Mouse (Mus musculus): ENCODE results near the gene Prkcb. TPM values are rescaled to one million over a fixed set of nuclear protein-coding genes. Genes with fewer than 3 reads are reported as not detected.

Gene Prkcb
- polyA plus RNA-seq, 1 experiment, result 0.83 TPM

DNA sequence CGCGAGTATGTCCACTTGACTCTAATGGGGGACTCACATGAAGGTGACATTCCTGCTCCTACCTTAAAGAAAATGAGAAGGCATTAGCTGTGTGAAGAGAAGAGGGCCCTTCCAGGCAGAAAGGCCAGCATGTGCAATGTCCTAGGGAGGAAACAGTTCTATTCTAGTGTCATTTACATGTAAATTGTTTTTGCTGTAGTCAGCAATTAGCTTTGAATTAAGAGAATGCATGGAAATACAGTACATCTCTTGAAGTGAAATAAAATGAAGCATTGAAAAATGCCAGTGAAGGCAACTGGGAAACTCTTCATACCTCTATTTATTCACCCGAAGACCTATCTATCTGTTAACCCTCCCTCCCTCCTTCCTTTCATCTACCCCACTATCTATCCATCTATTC is 48.8 kb downstream of the Prkcb start:
- Histone ChIP-seq H3K36me3 (replicated peaks; ENCODE audit: low read length) (no peaks in the 10 kb centered on the region), H3K9me3 (no peaks in the 10 kb centered on the region), H3K4me1 (peaks cover 6% of the 10 kb centered on the region), H3K27me3 (replicated peaks) (peaks cover 24% of the 10 kb centered on the region), H3K4me3 (replicated peaks) (no peak overlapping the region)
- no peak for TF ChIP-seq FLI1 (IDR thresholded peaks at IDR 0.05; ENCODE audit: low read length)
- TF ChIP-seq GATA1 (IDR thresholded peaks at IDR 0.05; ENCODE audit: borderline replicate concordance, low read length), result no peak

GRCm38 (mm10) chr7:122338055-122338454 is 49.5 kb downstream of the Prkcb start:
- H3K4me3 ChIP-seq (replicated peaks), result no peak overlapping the region
- H3K4me1 ChIP-seq, result peaks cover 11% of the 10 kb centered on the region
- TF ChIP-seq GATA1 (IDR thresholded peaks at IDR 0.05; ENCODE audit: borderline replicate concordance, low read length), result no peak
- no peaks in the 10 kb centered on the region for H3K9me3 ChIP-seq
- no peaks in the 10 kb centered on the region for H3K36me3 ChIP-seq (replicated peaks; ENCODE audit: low read length)
- peaks cover 25% of the 10 kb centered on the region for H3K27me3 ChIP-seq (replicated peaks)

DNA sequence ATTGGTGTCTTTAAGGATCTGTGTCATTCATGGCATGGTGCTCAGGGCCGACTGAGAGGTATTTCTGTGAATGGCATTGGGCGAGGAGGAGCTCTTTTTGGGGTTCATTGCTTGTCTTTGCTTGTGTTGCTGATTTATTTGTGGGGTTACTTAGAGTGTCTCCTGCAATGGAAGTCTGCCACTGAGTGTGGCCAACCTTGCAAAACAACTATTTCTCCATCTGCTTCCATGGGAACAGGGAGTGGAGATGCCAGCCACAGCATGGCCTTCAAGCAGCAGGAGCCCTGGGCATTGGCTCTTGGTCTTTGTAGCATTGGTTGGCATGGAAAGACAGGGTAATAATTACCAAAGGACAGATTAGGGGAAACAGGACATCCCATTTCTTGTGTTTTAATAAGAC is 50.9 kb downstream of the Prkcb start:
- no peak overlapping the region for H3K4me3 ChIP-seq (replicated peaks)
- no peaks in the 10 kb centered on the region for H3K36me3 ChIP-seq (replicated peaks; ENCODE audit: low read length)

DNA sequence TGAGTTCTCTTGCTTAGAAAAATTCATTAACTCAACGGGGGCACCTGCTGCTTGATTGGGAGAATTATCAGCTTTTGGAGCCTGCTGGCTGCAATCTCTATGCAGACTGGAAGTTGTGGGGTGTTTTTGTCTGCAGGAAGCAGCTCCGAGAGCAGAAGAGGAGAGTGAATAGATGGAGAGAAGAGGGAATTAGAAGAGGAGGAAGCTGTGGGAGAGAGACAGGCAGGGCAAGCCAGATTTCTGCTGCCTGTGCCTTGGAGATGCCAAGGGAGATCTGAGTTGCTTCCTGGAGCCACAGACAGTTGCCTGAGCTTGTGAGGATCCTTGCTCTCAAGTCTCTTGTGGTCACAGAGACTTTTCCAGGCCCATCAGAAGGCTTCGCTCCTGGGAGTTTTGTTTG is 53.3 kb downstream of the Prkcb start:
- H3K27me3 ChIP-seq (replicated peaks), result peaks cover 34% of the 10 kb centered on the region
- H3K4me1 ChIP-seq, result peaks cover 11% of the 10 kb centered on the region
- no peaks in the 10 kb centered on the region for H3K9me3 ChIP-seq
- no peak for TF ChIP-seq GATA1 (IDR thresholded peaks at IDR 0.05; ENCODE audit: borderline replicate concordance, low read length)
- no peak for TF ChIP-seq FLI1 (IDR thresholded peaks at IDR 0.05; ENCODE audit: low read length)
- no peaks in the 10 kb centered on the region for H3K36me3 ChIP-seq (replicated peaks; ENCODE audit: low read length)
- no peak overlapping the region for H3K4me3 ChIP-seq (replicated peaks)

More for the DNA sequence above, 50.9 kb downstream of the Prkcb start:
- TF ChIP-seq GATA1 (IDR thresholded peaks at IDR 0.05; ENCODE audit: borderline replicate concordance, low read length) (no peak), FLI1 (IDR thresholded peaks at IDR 0.05; ENCODE audit: low read length) (no peak)
- Histone ChIP-seq H3K27me3 (replicated peaks) (peaks cover 29% of the 10 kb centered on the region), H3K4me1 (peaks cover 11% of the 10 kb centered on the region), H3K9me3 (no peaks in the 10 kb centered on the region)

GRCm38 (mm10) chr7:122344656-122345055 is 56.1 kb downstream of the Prkcb start:
- no peaks in the 10 kb centered on the region for H3K9me3 ChIP-seq
- peaks cover 21% of the 10 kb centered on the region for H3K4me1 ChIP-seq
- H3K4me3 ChIP-seq (replicated peaks), result no peak overlapping the region
- no peak for TF ChIP-seq FLI1 (IDR thresholded peaks at IDR 0.05; ENCODE audit: low read length)
- TF ChIP-seq GATA1 (IDR thresholded peaks at IDR 0.05; ENCODE audit: borderline replicate concordance, low read length), result no peak
- H3K27me3 ChIP-seq (replicated peaks), result peaks cover 33% of the 10 kb centered on the region
- no peaks in the 10 kb centered on the region for H3K36me3 ChIP-seq (replicated peaks; ENCODE audit: low read length)

GRCm38 (mm10) chr7:122346251-122347242 is 58.0 kb downstream of the Prkcb start:
- H3K4me3 ChIP-seq (replicated peaks), result no peak overlapping the region
- H3K36me3 ChIP-seq (replicated peaks; ENCODE audit: low read length), result no peaks in the 10 kb centered on the region
- peaks cover 21% of the 10 kb centered on the region for H3K4me1 ChIP-seq
- TF ChIP-seq FLI1 (IDR thresholded peaks at IDR 0.05; ENCODE audit: low read length) (no peak), GATA1 (IDR thresholded peaks at IDR 0.05; ENCODE audit: borderline replicate concordance, low read length) (no peak)
- H3K27me3 ChIP-seq (replicated peaks), result peaks cover 39% of the 10 kb centered on the region
- H3K9me3 ChIP-seq, result no peaks in the 10 kb centered on the region

DNA sequence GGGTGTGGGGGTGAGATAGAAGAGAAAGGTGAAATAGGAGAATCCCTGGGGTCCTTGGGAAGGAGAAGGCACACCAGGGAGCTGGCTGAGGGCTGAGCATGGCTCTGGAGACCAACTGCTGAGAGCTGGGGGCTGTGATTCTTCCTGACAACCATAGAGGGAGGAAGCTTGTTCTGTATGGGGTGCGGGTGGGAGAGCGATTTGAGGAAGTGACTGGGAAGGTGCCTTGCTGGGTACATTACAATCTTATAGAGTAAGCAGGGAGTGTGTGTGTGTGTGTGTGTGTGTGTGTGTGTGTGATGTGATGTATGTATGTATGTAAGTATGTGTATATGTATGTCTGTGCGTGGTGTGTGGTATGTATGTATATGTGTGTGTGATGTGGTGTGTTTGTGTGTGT is 58.9 kb downstream of the Prkcb start:
- peaks cover 38% of the 10 kb centered on the region for H3K27me3 ChIP-seq (replicated peaks)
- no peaks in the 10 kb centered on the region for H3K9me3 ChIP-seq
- TF ChIP-seq GATA1 (IDR thresholded peaks at IDR 0.05; ENCODE audit: borderline replicate concordance, low read length) (no peak), FLI1 (IDR thresholded peaks at IDR 0.05; ENCODE audit: low read length) (no peak)
- H3K36me3 ChIP-seq (replicated peaks; ENCODE audit: low read length), result no peaks in the 10 kb centered on the region
- peaks cover 14% of the 10 kb centered on the region for H3K4me1 ChIP-seq
- no peak overlapping the region for H3K4me3 ChIP-seq (replicated peaks)

DNA sequence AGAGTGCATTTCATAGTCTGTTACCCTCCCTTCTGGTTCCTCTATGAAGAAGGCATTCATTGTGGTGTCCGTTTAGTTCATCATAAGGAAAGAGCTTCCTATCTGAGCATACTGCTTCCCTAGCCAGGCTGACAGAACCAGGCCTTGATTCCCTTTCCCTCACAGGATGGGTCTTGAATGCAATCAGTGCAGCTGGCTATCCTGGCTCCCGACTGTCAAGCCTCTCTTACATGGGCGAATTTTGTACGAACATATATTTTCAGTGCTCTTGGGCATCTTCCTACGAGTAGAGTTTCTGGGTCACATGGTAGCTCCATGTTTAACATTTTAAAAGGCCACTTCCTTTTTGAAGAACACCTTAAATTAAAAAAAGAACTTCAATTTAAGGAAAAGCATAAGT is 61.4 kb downstream of the Prkcb start:
- Histone ChIP-seq H3K9me3 (no peaks in the 10 kb centered on the region; the same call in 1 of the 2 replicates), H3K4me3 (replicated peaks) (no peak overlapping the region), H3K27me3 (replicated peaks) (peaks cover 33% of the 10 kb centered on the region), H3K36me3 (replicated peaks; ENCODE audit: low read length) (no peaks in the 10 kb centered on the region), H3K4me1 (peaks cover 10% of the 10 kb centered on the region; the same call in 1 of the 2 replicates)
- TF ChIP-seq GATA1 (IDR thresholded peaks at IDR 0.05; ENCODE audit: borderline replicate concordance, low read length), result no peak
- no peak for TF ChIP-seq FLI1 (IDR thresholded peaks at IDR 0.05; ENCODE audit: low read length)

- Histone ChIP-seq H3K36me3 (replicated peaks; ENCODE audit: low read length) (no peaks in the 10 kb centered on the region), H3K9me3 (no peaks in the 10 kb centered on the region; the same call in 1 of the 2 replicates), H3K27me3 (replicated peaks) (peaks cover 31% of the 10 kb centered on the region), H3K4me1 (peaks cover 10% of the 10 kb centered on the region; the same call in 1 of the 2 replicates), H3K4me3 (replicated peaks) (no peak overlapping the region)
- TF ChIP-seq FLI1 (IDR thresholded peaks at IDR 0.05; ENCODE audit: low read length) (no peak), GATA1 (IDR thresholded peaks at IDR 0.05; ENCODE audit: borderline replicate concordance, low read length) (no peak)
Observed at GRCm38 (mm10) chr7:122350741-122351140, 62.2 kb downstream of the Prkcb start.

DNA sequence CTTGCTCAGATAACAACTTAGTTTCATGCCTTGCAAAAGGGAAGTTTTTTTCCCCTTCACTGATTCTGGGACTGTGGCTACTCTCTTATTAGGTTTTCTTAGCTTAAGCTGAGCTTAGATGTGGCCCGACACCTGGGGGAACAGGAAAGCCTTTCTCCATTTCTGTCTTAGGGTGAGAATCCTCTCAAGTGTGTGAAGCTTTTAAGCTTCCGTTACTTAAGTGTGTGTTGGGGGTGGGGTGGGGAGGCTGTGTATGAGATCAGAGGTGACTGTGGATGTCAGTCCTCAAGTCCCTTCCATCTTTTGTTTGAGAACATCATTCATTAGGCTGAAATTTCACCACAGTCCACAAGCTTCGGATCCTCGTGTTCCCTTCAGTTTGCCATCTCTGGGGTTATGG is 63.3 kb downstream of the Prkcb start:
- H3K4me1 ChIP-seq, result peaks cover 10% of the 10 kb centered on the region; the same call in 1 of the 2 replicates
- TF ChIP-seq FLI1 (IDR thresholded peaks at IDR 0.05; ENCODE audit: low read length) (no peak), GATA1 (IDR thresholded peaks at IDR 0.05; ENCODE audit: borderline replicate concordance, low read length) (no peak)
- no peaks in the 10 kb centered on the region for H3K36me3 ChIP-seq (replicated peaks; ENCODE audit: low read length)

More for the DNA sequence above, 63.3 kb downstream of the Prkcb start:
- H3K4me3 ChIP-seq (replicated peaks), result no peak overlapping the region
- H3K27me3 ChIP-seq (replicated peaks), result peaks cover 28% of the 10 kb centered on the region
- no peaks in the 10 kb centered on the region; the same call in 1 of the 2 replicates for H3K9me3 ChIP-seq

Data from megakaryocyte, embryonic 14.5 days (primary cell).